Mouse (Mus musculus) spleen, postnatal 4 days (tissue): Measurements from ENCODE around the gene Ufc1.
"Not testable (repeated sequence)": the region's sequence is repeated elsewhere in the genome, so short reads cannot be mapped to it uniquely, and the experiment has no call there.

ENCODE experiments used
- DNase-seq, 2 experiments: peaks; one replicate each; pipeline ENCODE4 v3.0.0; 2022; ENCODE audit warnings: low spot score in 2 of 2

Gene Ufc1

DNA sequence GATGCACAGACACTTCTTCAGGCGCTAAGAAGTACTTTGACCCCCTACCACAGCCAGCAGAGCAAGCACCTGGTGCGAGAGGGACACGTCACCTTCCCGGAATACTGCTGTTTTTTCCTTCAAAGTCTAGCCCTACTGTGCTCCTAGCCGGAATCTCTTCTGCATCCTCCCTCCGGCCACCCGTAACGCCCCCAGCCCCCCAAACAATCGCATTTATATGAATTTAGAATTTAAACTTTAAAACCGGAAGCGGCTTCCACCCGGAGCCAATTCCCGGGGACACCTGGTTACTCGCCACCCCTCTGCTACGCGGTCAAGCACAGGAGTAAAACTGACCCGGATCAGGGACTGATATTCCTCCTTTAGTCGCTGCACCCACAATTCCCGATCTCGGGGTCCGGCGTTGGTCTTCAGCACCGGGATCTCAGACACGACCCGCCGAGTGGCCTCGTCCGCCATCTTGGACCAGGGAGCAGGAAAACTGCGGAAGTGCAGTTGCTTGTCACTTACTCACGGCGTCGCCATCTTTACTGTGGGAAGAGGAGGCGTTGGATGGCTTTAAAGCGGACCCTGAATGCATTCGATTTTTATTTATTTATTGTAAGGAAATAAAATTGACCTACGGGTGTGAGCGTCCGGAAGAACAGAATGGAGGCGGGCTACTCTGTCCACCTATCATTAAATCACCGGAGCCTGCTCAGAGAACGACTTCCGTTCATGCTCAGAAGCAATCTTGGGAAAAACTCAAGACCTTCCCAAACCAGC is at the start of gene Ufc1:
Gene Ufc1, minus strand, starts transcription at position 727 of the 765 bp plus-strand sequence.
- peak; percentile 80 to 91 for DNase-seq

DNA sequence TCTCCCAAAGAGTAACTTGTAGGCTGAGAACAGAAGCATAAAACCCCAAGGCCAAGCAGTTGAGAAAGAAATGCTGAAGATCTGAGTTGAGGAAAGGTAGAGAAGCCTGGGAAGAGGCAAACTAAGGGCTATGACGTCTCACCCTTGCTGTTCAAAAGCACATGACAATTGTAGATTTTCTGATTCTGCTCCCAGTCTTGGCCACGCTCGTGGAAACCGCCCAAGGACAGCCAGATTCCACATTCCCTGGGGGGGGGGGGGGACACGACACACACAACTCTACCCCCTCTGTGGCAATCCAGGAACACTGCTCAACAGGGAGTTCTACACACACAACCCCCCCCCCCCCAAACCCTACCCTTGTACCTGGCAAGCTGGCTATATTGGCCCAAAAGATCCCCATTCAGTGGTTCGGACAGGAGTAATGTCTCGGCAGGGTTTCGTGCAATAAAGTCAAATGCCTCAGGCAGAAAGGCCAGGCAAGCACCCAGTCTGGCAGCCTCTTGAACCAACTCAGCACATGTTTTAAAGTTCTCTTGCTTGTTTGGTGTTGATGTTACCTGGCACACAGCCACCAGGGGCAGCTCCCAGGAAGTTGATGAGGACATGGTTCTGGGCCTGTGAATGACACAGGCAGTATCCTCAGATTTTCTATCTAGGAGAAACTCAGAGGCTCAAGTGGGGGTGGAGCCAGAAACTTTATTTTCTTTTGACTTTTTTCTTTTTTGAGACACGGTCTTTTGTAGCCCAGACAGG is 49.3 kb upstream of the Ufc1 start:
- no peak for DNase-seq

DNA sequence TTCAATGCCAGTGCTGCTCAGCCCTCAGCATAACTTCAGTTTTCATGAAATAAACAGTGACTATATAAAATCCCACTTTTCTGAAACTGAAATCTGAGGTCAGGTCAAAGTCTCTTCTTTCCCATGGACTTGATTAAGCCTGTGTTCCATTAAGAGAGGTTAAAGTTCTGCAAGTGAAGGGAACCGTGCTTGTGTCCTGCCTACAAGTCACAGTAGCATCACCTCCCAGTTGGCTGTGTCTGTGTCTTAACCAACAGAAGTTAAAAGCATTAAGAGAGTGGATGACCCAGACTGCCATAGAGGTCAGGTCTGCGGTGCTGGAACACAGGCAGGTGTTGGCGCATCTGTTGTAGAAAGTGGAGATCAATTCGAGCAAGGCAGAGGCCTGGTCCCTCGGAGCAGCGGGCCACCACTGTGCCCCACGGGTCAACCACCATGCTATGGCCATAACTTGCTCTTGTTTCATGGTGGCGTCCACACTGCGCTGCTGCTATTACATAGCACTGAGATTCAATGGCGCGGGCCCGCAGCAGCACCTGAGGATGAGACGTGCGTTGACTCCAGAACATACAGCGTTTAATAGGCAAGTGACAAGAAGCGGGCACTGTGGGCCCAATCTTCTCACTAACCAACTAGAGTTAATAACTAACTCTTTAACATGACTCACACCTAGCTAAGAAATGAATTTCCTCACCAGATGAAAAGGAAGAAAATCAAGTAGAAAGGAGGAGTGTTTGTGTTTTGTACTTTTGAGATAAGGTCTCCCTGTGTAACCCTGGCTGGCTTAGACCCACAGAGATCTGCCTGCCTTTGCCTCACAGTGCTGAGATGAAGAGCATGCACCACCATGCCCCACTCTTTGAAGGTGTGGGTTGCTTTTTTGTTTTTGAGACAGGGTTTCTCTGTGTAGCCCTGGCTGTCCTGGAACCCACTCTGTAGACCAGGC is 47.7 kb upstream of the Ufc1 start:
- no peak for DNase-seq

DNA sequence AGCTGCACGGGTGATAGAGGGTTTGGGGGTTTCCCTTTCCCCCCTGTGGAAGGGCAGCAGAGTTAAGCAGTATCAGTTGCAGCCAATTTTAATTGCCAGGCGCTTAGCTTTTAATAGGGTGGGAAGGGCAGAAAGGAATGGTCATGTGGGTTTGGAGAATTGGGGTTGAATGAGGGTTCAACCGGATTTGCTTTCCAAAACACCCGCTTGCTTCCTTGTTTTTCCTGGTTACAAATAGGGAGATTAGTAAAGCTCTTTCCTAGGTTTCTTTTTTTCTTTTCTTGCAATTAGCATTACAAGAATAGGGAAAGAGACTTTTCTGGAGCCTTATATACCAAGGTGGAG is 35.4 kb upstream of the Ufc1 start:
- DNase-seq, result no peak

DNA sequence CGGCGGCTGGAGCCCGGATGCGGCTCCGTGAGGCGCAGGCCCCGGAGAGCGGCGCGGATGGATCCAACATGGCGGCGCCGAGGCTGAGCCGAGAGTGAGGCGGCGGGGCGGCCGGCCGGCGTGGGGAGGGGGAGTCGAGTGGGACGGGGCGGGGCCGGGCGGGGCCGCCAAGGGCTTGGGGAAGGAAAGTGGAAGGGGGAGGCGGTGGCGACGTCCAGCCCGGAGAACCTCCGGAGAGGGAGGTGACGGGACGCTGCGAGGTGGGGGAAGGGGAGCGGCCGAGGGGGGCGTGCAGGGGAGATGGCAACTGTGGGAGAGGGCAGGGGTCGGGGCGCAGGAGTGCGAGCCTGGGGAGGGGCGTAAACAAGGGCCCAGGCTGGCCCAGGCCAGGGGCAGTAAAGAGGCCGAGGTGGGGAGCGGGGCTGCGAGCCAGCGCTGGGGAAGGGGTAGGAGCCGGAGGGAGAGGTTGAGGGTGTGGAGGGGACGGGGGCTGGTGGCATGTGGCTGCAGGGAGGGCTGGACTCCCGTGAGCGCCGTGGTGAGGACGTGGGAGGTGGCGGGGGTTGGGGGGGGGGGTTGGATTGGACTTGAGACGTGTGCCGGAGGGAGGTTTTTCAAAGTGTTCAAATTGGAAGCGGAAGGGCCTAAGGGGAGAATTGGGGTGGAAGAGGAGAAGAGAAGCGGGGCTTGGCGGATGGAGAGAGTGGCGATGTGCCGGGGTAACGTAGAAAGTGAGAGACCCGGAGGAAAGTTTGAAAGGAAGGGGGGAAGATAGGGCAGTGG is 34.8 kb upstream of the Ufc1 start:
- DNase-seq, result peak in 1 of 2 experiments; percentile 88

GRCm38 (mm10) chr1:171328839-171329432 is 34.1 kb upstream of the Ufc1 start, which contains the start of gene Dedd:
TSS of gene Dedd (plus strand) at chr1:171329145.
- DNase-seq, result peak; percentile 86 to 91

GRCm38 (mm10) chr1:171328244-171328643 is 33.4 kb upstream of the Ufc1 start:
- DNase-seq, result peak in 1 of 2 experiments; percentile 65

GRCm38 (mm10) chr1:171326588-171326987 is 31.8 kb upstream of the Ufc1 start:
- not testable (repeated sequence) for DNase-seq

DNA sequence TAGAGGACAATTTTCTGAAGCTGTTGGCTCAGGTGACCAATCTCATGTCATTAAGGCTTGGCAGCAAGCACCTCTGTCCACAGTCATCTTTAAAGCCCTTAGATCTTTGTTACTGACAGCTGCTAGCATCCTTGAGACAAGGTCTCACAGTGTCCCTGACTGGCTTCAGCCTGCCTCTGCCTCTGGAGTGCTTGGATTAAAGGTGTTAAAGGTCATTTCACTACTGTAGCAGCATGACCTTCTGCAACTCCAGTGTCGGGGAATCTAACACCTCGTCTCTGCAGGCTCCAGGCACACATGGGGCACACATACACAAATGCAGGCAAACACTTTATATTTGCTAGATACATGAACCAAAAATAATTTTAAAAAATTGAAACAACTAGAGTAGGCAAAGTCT is 30.7 kb upstream of the Ufc1 start:
- DNase-seq, result no peak

DNA sequence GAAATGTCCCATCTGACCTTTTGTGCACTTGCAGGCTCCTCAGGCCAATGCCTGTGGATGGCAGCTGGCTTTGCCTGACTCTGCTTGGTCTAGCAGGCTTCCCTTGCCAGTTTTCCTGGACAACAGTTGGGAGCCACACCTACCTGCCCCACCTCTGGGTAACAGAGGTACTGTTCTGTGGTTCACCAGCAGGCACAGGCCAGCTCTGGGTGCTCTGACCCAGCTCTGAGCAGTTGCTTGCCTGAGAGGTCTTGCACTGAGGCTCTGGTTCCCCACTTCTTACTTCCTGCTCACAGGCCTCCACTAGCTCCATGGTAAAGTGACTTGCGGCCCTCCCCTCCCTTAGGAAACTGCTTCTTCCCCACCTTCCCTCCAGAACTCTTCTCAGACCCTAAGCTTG is 27.2 kb upstream of the Ufc1 start:
- DNase-seq, result no peak

DNA sequence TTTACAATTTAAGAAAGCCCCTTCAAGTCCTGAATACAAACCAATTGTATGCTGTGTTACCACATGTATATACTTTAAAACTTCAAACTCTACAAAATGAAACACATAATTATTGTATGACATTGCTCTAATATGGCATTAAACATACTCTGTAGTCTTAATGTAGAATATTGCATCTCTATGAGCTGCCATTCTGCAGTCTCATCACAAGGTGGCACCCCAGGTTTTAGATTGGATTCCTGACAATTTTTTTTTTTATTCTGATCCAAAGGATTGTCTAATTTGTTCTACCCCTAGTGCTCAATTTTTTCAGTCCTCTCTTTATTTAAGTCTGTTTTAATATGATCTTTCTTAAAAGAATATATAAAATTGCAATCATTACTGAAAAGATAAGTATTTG is 26.6 kb upstream of the Ufc1 start:
- DNase-seq, result no peak

GRCm38 (mm10) chr1:171320151-171320550 is 25.3 kb upstream of the Ufc1 start:
- DNase-seq, result no peak

GRCm38 (mm10) chr1:171319748-171320147 is 24.9 kb upstream of the Ufc1 start:
- no peak for DNase-seq

- no peak for DNase-seq
Measured at GRCm38 (mm10) chr1:171309321-171309720, 14.5 kb upstream of the Ufc1 start.

DNA sequence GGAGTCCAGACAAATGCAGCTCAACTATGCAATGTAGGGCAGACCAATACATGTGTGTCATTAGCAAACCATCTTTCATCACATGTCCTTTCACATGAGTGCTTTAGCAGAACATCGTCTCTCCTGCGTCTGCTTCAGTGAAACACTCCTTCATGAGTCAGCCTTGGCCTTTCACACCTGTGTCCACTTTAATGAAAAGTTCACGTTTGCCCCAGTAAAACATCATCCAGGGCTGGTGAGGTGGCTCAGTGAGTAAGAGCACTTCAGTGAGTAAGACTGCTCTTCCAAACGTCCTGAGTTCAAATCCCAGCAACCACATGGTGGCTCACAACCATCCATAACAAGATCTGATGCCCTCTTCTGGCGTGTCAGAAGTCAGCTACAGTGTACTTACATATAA is 11.3 kb upstream of the Ufc1 start:
- not testable (repeated sequence) for DNase-seq

DNA sequence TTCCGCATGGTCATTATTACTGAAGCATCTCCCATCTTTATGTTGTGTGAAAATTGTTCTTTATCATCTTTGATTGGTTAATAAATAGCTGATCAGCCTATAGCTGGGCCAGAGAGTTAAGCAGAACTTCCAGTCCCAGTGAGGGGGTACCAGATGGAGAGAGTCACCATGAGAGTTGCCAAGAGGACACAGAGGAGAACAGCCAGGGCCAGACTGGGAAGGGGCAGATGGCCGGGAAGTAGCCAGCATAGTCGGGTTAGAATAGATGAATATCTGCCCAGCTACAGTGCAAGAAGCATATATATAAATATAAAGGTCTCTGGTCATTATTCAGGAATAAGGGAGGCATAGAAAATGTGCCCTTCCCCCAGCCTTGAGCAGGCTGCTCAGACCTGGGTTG is 3.4 kb upstream of the Ufc1 start:
- DNase-seq, result no peak

DNA sequence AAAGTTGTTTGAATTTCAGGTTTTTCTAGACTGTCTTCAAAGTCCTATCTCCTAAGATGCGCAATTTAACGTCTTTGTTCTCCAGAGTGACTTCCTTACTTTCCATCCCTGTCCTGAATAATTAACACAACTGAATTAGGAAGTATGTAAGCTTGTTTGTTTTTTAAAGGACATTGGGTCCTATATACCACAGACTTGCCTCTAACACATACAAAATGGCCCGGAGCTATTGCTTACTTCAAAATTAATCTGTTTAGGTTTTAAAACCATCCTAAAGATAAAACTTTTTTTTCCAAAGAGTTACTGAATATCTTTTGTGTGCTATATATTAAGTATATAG is 209 bp upstream of the Ufc1 start:
- DNase-seq, result no peak

- no peak for DNase-seq
Measured at GRCm38 (mm10) chr1:171293906-171294297, 922 bp downstream of the Ufc1 start.

- DNase-seq, result no peak
Measured at GRCm38 (mm10) chr1:171293351-171293750, 1.5 kb downstream of the Ufc1 start.

- DNase-seq, result no peak
Measured at GRCm38 (mm10) chr1:171288328-171288727, 6.5 kb downstream of the Ufc1 start.
